Mouse (Mus musculus) cortical plate, adult 2 months (tissue): ENCODE data around the gene Mfsd4b2. TPM values are rescaled to one million over a fixed set of nuclear protein-coding genes. Genes with fewer than 3 reads are reported as not detected.

Source experiments
- H3K27ac ChIP-seq: fragments of 200-500 bp; 2 replicates; pipeline ENCODE4 v1.5.1; 2012; ENCODE audit warnings: low read length, control low read depth, inconsistent platforms; ENCODE audit not compliant: insufficient read depth
- H3K4me1 ChIP-seq: fragments of 200-500 bp; 2 replicates; pipeline ENCODE4 v1.6.1; 2011; ENCODE audit warnings: low read length; ENCODE audit not compliant: control insufficient read depth, insufficient read depth
- H3K4me3 ChIP-seq: fragments of 200-500 bp; 2 replicates; pipeline ENCODE4 v1.5.1; 2011; ENCODE audit warnings: mild to moderate bottlenecking, low read length, control low read depth; ENCODE audit not compliant: insufficient read depth
- CTCF ChIP-seq: fragments of 200-500 bp; IDR thresholded peaks from 2 replicates; pipeline ENCODE4 v1.5.1; 2011; ENCODE audit warnings: mild to moderate bottlenecking, control low read depth, low read length; ENCODE audit not compliant: insufficient read depth; ENCODE audit errors: extremely low read depth
- POLR2A ChIP-seq: fragments of 200-500 bp; IDR thresholded peaks from 2 replicates; pipeline ENCODE4 v1.6.1; 2011; ENCODE audit warnings: mild to moderate bottlenecking, low read length, control low read depth; ENCODE audit not compliant: insufficient read depth; ENCODE audit errors: extremely low read depth
- polyA plus RNA-seq: library from polyadenylated mRNA; depleted of rRNA; stranded (reverse); fragments of >200 nt; gene quantifications from 2 replicates; pipeline ENCODE4 v1.2.3, GENCODE M21; 2012; rRNA removed

Mfsd4b2 gene
- polyA plus RNA-seq, 1 experiment, result not detected

- Histone ChIP-seq H3K4me1 (no peaks in the 10 kb centered on the region; the same call in 1 of the 2 replicates), H3K27ac (no peak overlapping the region), H3K4me3 (no peak overlapping the region)
- no peak for TF ChIP-seq POLR2A
- TF ChIP-seq CTCF, result no peak
Measured at GRCm38 (mm10) chr10:39893702-39894697, 32.7 kb downstream of the Mfsd4b2 start.

- H3K4me3 ChIP-seq, result no peak overlapping the region
- no peaks in the 10 kb centered on the region for H3K4me1 ChIP-seq
- no peak overlapping the region for H3K27ac ChIP-seq
- TF ChIP-seq CTCF (no peak), POLR2A (no peak)
Measured at GRCm38 (mm10) chr10:39888621-39889020, 38.1 kb downstream of the Mfsd4b2 start.

Other genes starting within 250 kb of the Mfsd4b2 start
- 31.1 and 33.8 TPM in 2 replicates for gene Rev3l, start 194.8 kb downstream of the Mfsd4b2 start, polyA plus RNA-seq
- 10.5 and 12.7 TPM in 2 replicates for gene Mfsd4b4, start 27.7 kb downstream of the Mfsd4b2 start, polyA plus RNA-seq
- gene Mfsd4b3, start 33.2 kb upstream of the Mfsd4b2 start, polyA plus RNA-seq, result not detected in 2 replicates
- 0.04 TPM in 2 replicates for gene Mfsd4b5, start 59.7 kb upstream of the Mfsd4b2 start, polyA plus RNA-seq
- 0.40 and 0.52 TPM in 2 replicates for gene Mfsd4b1, start 98.3 kb upstream of the Mfsd4b2 start, polyA plus RNA-seq
- gene Slc16a10, start 215.3 kb upstream of the Mfsd4b2 start, polyA plus RNA-seq, result 3.0 and 3.1 TPM in 2 replicates